34 mouse cellular contexts compared by ENCODE assay signal in the genomic region with DNA sequence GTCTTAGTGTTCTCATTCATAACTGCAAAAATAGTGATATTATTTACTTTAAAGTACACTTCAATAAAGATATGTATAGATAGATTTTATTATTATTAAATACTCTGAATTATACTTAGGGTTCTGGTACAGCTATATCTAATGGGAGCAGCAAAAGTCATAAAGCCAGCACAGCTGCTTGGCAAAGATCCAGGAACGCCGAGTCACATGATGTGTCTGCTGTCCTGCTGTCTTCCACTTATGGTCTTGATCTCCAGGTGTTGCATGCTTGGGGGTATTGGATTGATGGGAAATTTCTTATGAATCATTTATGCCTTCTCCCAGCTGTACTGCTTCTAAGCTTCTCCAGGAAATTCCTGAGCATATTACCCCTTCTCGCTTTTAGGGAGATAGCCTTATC. TPM values are rescaled to one million over a fixed set of nuclear protein-coding genes. Genes with fewer than 3 reads are reported as not detected.
DNase-seq lines count a peak whose midpoint lies in the region; ATAC-seq lines count a peak whose summit lies in the region.
"Had no signal": no experiment of that assay in that cellular context is flagged by ENCODE, and none has a peak within 500 bp of the region (broad histone marks: within the 10 kb centered on the region; RNA-seq: fewer than 3 reads in every experiment).

No protein-coding gene starts in this region.

- H3K27ac ChIP-seq in embryonic facial prominence, embryonic 14.5 days (replicated peaks; ENCODE audit: low read depth, low read length) = no peak overlapping the region
- H3K27ac ChIP-seq in embryonic facial prominence, embryonic 10.5 days (replicated peaks) = no peak overlapping the region
- H3K27ac ChIP-seq in kidney, embryonic 15.5 days = no peak overlapping the region
- H3K27ac ChIP-seq: embryonic facial prominence, embryonic 13.5 days; forebrain, embryonic 12.5 days; hindbrain, embryonic 12.5 days; hindbrain, postnatal 0 days; kidney, postnatal 0 days; left cerebral cortex, adult 2 months; liver, embryonic 14.5 days; lung, embryonic 15.5 days; midbrain, embryonic 10.5 days; midbrain, embryonic 15.5 days had no signal

- H3K27me3 ChIP-seq in embryonic facial prominence, embryonic 14.5 days (replicated peaks; ENCODE audit: control insufficient read depth, insufficient read depth, low read length) = no peaks in the 10 kb centered on the region
- H3K27me3 ChIP-seq in embryonic facial prominence, embryonic 10.5 days (replicated peaks; ENCODE audit: low read depth, poor library complexity, severe bottlenecking) = no peaks in the 10 kb centered on the region
- no peaks in the 10 kb centered on the region for H3K27me3 ChIP-seq in kidney, embryonic 15.5 days
- H3K27me3 ChIP-seq: embryonic facial prominence, embryonic 13.5 days; forebrain, embryonic 12.5 days; hindbrain, embryonic 12.5 days; lung, embryonic 15.5 days; midbrain, embryonic 15.5 days had no signal

- WGBS in embryonic facial prominence, embryonic 14.5 days = 70% methylated on average over 3 of the region's 3 CpGs
- WGBS in embryonic facial prominence, embryonic 10.5 days = 90% methylated on average over 3 of the region's 3 CpGs
- WGBS in kidney, embryonic 15.5 days = 74% methylated on average over 3 of the region's 3 CpGs

- no peaks in the 10 kb centered on the region for H3K36me3 ChIP-seq in embryonic facial prominence, embryonic 14.5 days (ENCODE audit: control insufficient read depth, insufficient read depth, low read length)
- H3K36me3 ChIP-seq in embryonic facial prominence, embryonic 10.5 days (replicated peaks) = no peaks in the 10 kb centered on the region
- no peaks in the 10 kb centered on the region for H3K36me3 ChIP-seq in kidney, embryonic 15.5 days
- H3K36me3 ChIP-seq: embryonic facial prominence, embryonic 13.5 days; forebrain, embryonic 12.5 days; G1E; hindbrain, embryonic 12.5 days; lung, embryonic 15.5 days; midbrain, embryonic 10.5 days; midbrain, embryonic 15.5 days had no signal

- H3K9ac ChIP-seq in embryonic facial prominence, embryonic 14.5 days (ENCODE audit: low read depth, low read length) = no peak overlapping the region
- H3K9ac ChIP-seq in kidney, embryonic 15.5 days = no peak overlapping the region
- H3K9ac ChIP-seq: embryonic facial prominence, embryonic 13.5 days; forebrain, embryonic 12.5 days; forebrain, postnatal 0 days; hindbrain, embryonic 12.5 days; liver, embryonic 14.5 days; lung, embryonic 15.5 days; midbrain, embryonic 15.5 days had no signal

- H3K4me3 ChIP-seq in embryonic facial prominence, embryonic 14.5 days (ENCODE audit: low read depth, low read length) = no peak overlapping the region
- no peak overlapping the region for H3K4me3 ChIP-seq in embryonic facial prominence, embryonic 10.5 days
- H3K4me3 ChIP-seq in kidney, embryonic 15.5 days (replicated peaks) = no peak overlapping the region
- H3K4me3 ChIP-seq: embryonic facial prominence, embryonic 13.5 days; forebrain, embryonic 12.5 days; hindbrain, embryonic 12.5 days; left cerebral cortex, adult 2 months; lung, embryonic 15.5 days; midbrain, embryonic 10.5 days; midbrain, embryonic 15.5 days had no signal

- no peak for ATAC-seq in embryonic facial prominence, embryonic 14.5 days (ENCODE audit: low read depth)
- no peak for ATAC-seq in kidney, embryonic 15.5 days (replicated peaks; ENCODE audit: low FRiP score)
- ATAC-seq: forebrain, postnatal 0 days; hindbrain, postnatal 0 days; midbrain, embryonic 15.5 days had no signal

- no peak overlapping the region for H3K4me2 ChIP-seq in embryonic facial prominence, embryonic 14.5 days (ENCODE audit: low read depth, low read length)
- no peak overlapping the region for H3K4me2 ChIP-seq in kidney, embryonic 15.5 days
- H3K4me2 ChIP-seq: embryonic facial prominence, embryonic 13.5 days; forebrain, embryonic 12.5 days; hindbrain, embryonic 12.5 days; lung, embryonic 15.5 days; midbrain, embryonic 15.5 days had no signal

- peak; percentile 23 for DNase-seq in embryonic facial prominence, embryonic 14.5 days (ENCODE audit: low spot score)
- DNase-seq in embryonic facial prominence, embryonic 10.5 days (ENCODE audit: low spot score) = no peak
- DNase-seq in kidney, postnatal 4 days = peak; percentile 14 to 16
- peak; percentile 65 for DNase-seq in testis, postnatal 10 days (ENCODE audit: low spot score)
- no peak for DNase-seq in testis, postnatal 14 days (ENCODE audit: low spot score)
- DNase-seq in urinary bladder, adult 18-20 months (ENCODE audit: low spot score in 2 of 2) = no peak
- no peak for DNase-seq in urinary bladder, postnatal 10 days (ENCODE audit: low spot score)
- DNase-seq: adrenal gland, postnatal 14 days; cerebellum, adult 11-12 months; cerebellum, adult 9-11 months; embryo, embryonic 11 days; forebrain, postnatal 0 days; gastrocnemius, postnatal 14 days; heart, postnatal 14 days; kidney, adult 11 months; liver; right cerebral cortex, adult 18-20 months; spleen, adult 18-20 months; thymus, postnatal 14 days had no signal

- H3K4me1 ChIP-seq in embryonic facial prominence, embryonic 14.5 days (ENCODE audit: control insufficient read depth, insufficient read depth, low read length) = no peaks in the 10 kb centered on the region
- no peaks in the 10 kb centered on the region for H3K4me1 ChIP-seq in embryonic facial prominence, embryonic 10.5 days
- H3K4me1 ChIP-seq in kidney, embryonic 15.5 days = no peaks in the 10 kb centered on the region
- H3K4me1 ChIP-seq: embryonic facial prominence, embryonic 13.5 days; hindbrain, embryonic 12.5 days; lung, embryonic 15.5 days; midbrain, embryonic 15.5 days had no signal

- no peaks in the 10 kb centered on the region for H3K9me3 ChIP-seq in embryonic facial prominence, embryonic 14.5 days (ENCODE audit: control insufficient read depth, low read length)
- no peaks in the 10 kb centered on the region for H3K9me3 ChIP-seq in embryonic facial prominence, embryonic 10.5 days
- no peaks in the 10 kb centered on the region for H3K9me3 ChIP-seq in kidney, embryonic 15.5 days (replicated peaks)
- H3K9me3 ChIP-seq: embryonic facial prominence, embryonic 13.5 days; forebrain, embryonic 12.5 days; G1E; hindbrain, embryonic 12.5 days; lung, embryonic 15.5 days; midbrain, embryonic 10.5 days; midbrain, embryonic 15.5 days had no signal

RNA-seq across cellular contexts. Expression of a gene that starts 2.2 kb away (rescaled TPM):
- 0.21 TPM in 1 of 2 replicates, not detected in the other for polyA plus RNA-seq in embryonic facial prominence, embryonic 14.5 days (2014; fragmentation: Nextera tagmentation; extraction: Ambion mirVana)
- polyA plus RNA-seq in embryonic facial prominence, embryonic 10.5 days (2016; fragmentation: Nextera tagmentation; extraction: Ambion mirVana) = not detected in 2 replicates
- polyA plus RNA-seq in kidney, embryonic 15.5 days (2015; fragmentation: Nextera tagmentation; extraction: Ambion mirVana) = not detected in 2 replicates
- polyA plus RNA-seq: embryonic facial prominence, embryonic 13.5 days; forebrain, embryonic 12.5 days; G1E; hindbrain, embryonic 12.5 days; midbrain, embryonic 10.5 days; neural tube, embryonic 11.5 days had no signal

RNA-seq across cellular contexts. Expression of a gene that starts 13.6 kb away (rescaled TPM):
- polyA plus RNA-seq in embryonic facial prominence, embryonic 14.5 days (2014; fragmentation: Nextera tagmentation; extraction: Ambion mirVana) = 1.6 and 2.2 TPM in 2 replicates
- 12.7 and 13.3 TPM in 2 replicates for polyA plus RNA-seq in embryonic facial prominence, embryonic 10.5 days (2016; fragmentation: Nextera tagmentation; extraction: Ambion mirVana)
- 2.2 and 2.7 TPM in 2 replicates for polyA plus RNA-seq in kidney, embryonic 15.5 days (2015; fragmentation: Nextera tagmentation; extraction: Ambion mirVana)
- polyA plus RNA-seq: G1E; testis, adult 2 months had no signal

RNA-seq across cellular contexts. Expression of a gene that starts 25.2 kb away (rescaled TPM):
- 0.17 and 0.24 TPM in 2 replicates for polyA plus RNA-seq in embryonic facial prominence, embryonic 14.5 days (2014; fragmentation: Nextera tagmentation; extraction: Ambion mirVana)
- 0.19 and 0.50 TPM in 2 replicates for polyA plus RNA-seq in embryonic facial prominence, embryonic 10.5 days (2016; fragmentation: Nextera tagmentation; extraction: Ambion mirVana)
- 0.45 and 0.55 TPM in 2 replicates for polyA plus RNA-seq in kidney, embryonic 15.5 days (2015; fragmentation: Nextera tagmentation; extraction: Ambion mirVana)
- polyA plus RNA-seq: forebrain, postnatal 0 days; G1E; testis, adult 2 months had no signal

RNA-seq across cellular contexts. Expression of a gene that starts 41.0 kb away (rescaled TPM):
- polyA plus RNA-seq in embryonic facial prominence, embryonic 14.5 days (2014; fragmentation: Nextera tagmentation; extraction: Ambion mirVana) = 1.9 and 3.0 TPM in 2 replicates
- polyA plus RNA-seq in embryonic facial prominence, embryonic 10.5 days (2016; fragmentation: Nextera tagmentation; extraction: Ambion mirVana) = 0.35 and 0.40 TPM in 2 replicates
- 0.71 and 1.2 TPM in 2 replicates for polyA plus RNA-seq in kidney, embryonic 15.5 days (2015; fragmentation: Nextera tagmentation; extraction: Ambion mirVana)
- polyA plus RNA-seq: G1E had no signal

RNA-seq across cellular contexts. Expression of a gene that starts 51.9 kb away (rescaled TPM):
- 0.17 TPM in 1 of 2 replicates, not detected in the other for polyA plus RNA-seq in embryonic facial prominence, embryonic 14.5 days (2014; fragmentation: Nextera tagmentation; extraction: Ambion mirVana)
- polyA plus RNA-seq in embryonic facial prominence, embryonic 10.5 days (2016; fragmentation: Nextera tagmentation; extraction: Ambion mirVana) = not detected in 2 replicates
- polyA plus RNA-seq in kidney, embryonic 15.5 days (2015; fragmentation: Nextera tagmentation; extraction: Ambion mirVana) = not detected in 2 replicates
- polyA plus RNA-seq: forebrain, embryonic 12.5 days; forebrain, postnatal 0 days; G1E; heart, embryonic 14.5 days; hindbrain, embryonic 12.5 days; hindbrain, postnatal 0 days; kidney, postnatal 0 days; liver, embryonic 14.5 days; lung, embryonic 15.5 days; midbrain, embryonic 10.5 days; midbrain, embryonic 15.5 days; neural tube, embryonic 11.5 days had no signal

Comparison
In these comparisons a context has a peak if more than half of its experiments do, and no peak if none do; other contexts are left out.
1. DNase-seq: peak in embryonic facial prominence, embryonic 14.5 days (single experiment), kidney, postnatal 4 days (2 of 2) and testis, postnatal 10 days (single experiment); none in embryonic facial prominence, embryonic 10.5 days (single experiment), testis, postnatal 14 days (single experiment), urinary bladder, adult 18-20 months (0 of 2) and urinary bladder, postnatal 10 days (single experiment).